Mouse (Mus musculus): ENCODE measurements around the gene Prdm1. TPM values are rescaled to one million over a fixed set of nuclear protein-coding genes. Genes with fewer than 3 reads are reported as not detected.
A peak's percentile ranks its signal among the peaks of the same experiment; 100 is the strongest.

Prdm1 gene
- total and polyA plus RNA-seq, 3 experiments = 8.9 to 29.1 (median 10.7) TPM

DNA sequence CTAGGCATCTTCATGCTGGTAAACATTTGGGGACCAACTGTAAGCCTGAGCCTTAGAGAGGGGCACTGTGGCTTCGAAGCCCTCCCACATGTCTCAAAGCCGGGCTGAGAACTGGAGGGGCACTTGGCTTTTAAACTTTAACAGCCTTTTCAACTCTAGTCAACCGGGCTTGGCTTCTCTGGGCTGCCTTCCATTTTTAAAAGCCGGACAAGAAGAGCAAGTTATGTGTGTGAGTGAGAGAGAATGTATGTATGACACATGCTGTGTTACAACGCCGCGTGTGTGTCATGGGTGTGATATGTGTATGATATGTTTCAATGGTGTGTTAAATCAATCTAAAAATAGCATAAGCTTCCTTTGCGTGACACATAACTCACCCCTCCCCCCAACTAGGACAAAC, 66.0 kb downstream of the Prdm1 start:
- Histone ChIP-seq H3K36me3 (replicated peaks) (no peaks in the 10 kb centered on the region), H3K4me3 (ENCODE audit: low read depth, low read length) (no peak overlapping the region), H3K9me3 (replicated peaks) (no peaks in the 10 kb centered on the region), H3K4me1 (ENCODE audit: insufficient read depth, low read depth, low read length) (peaks cover 22% of the 10 kb centered on the region), H3K27me3 (ENCODE audit: insufficient read depth, low read length) (no peaks in the 10 kb centered on the region)
- no peak for DNase-seq (ENCODE audit: low spot score)
- ATAC-seq (ENCODE audit: extremely low read depth, insufficient number of reproducible peaks, low FRiP score, poor library complexity, severe bottlenecking) = no peak
- TF ChIP-seq TAL1 (conservative IDR thresholded peaks at IDR 0.05; ENCODE audit: low read depth, low read length) = no peak
- TF ChIP-seq POLR2AphosphoS5 (IDR thresholded peaks at IDR 0.05; ENCODE audit: insufficient replicate concordance, low read depth, low read length) = no peak
- no peak for TF ChIP-seq GATA1 (IDR thresholded peaks at IDR 0.05; ENCODE audit: borderline replicate concordance, low read length)
- no peak for TF ChIP-seq CTCF (IDR thresholded peaks at IDR 0.05; ENCODE audit: low read depth, low read length)
- no peak for TF ChIP-seq GATA2 (IDR thresholded peaks at IDR 0.05; ENCODE audit: borderline replicate concordance, low read depth, low read length)

DNA sequence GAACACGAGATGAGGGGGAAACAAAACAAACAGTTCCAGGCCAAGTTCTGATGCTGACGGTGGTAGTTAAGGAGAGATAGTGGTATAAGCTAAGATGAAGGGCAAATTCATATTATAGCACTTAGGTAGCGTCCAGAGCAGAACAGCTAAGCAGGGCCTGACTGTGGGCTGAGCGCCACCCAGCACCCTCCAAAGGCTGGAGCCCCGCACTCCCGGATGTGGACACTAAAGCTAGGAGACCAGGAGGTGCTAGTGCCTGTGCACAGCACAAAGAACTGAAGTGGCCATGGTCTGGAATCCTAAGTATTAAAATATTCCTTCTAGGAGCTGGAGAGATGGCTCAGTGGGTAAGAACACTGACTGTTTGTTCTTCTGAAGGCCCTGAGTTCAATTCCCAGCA, 67.2 kb downstream of the Prdm1 start:
- ATAC-seq (ENCODE audit: extremely low read depth, insufficient number of reproducible peaks, low FRiP score, poor library complexity, severe bottlenecking) = no peak
- DNase-seq (ENCODE audit: low spot score) = no peak
- Histone ChIP-seq H3K27me3 (ENCODE audit: insufficient read depth, low read length) (no peaks in the 10 kb centered on the region), H3K4me3 (ENCODE audit: low read depth, low read length) (no peak overlapping the region), H3K36me3 (replicated peaks) (peaks cover 2% of the 10 kb centered on the region), H3K4me1 (ENCODE audit: insufficient read depth, low read depth, low read length) (peaks cover 30% of the 10 kb centered on the region), H3K9me3 (replicated peaks) (no peaks in the 10 kb centered on the region)
- no peak for TF ChIP-seq TAL1 (conservative IDR thresholded peaks at IDR 0.05; ENCODE audit: low read depth, low read length)
- TF ChIP-seq POLR2AphosphoS5 (IDR thresholded peaks at IDR 0.05; ENCODE audit: insufficient replicate concordance, low read depth, low read length) = no peak
- TF ChIP-seq GATA2 (IDR thresholded peaks at IDR 0.05; ENCODE audit: borderline replicate concordance, low read depth, low read length) = no peak
- TF ChIP-seq CTCF (IDR thresholded peaks at IDR 0.05; ENCODE audit: low read depth, low read length) = no peak
- no peak for TF ChIP-seq GATA1 (IDR thresholded peaks at IDR 0.05; ENCODE audit: borderline replicate concordance, low read length)

DNA sequence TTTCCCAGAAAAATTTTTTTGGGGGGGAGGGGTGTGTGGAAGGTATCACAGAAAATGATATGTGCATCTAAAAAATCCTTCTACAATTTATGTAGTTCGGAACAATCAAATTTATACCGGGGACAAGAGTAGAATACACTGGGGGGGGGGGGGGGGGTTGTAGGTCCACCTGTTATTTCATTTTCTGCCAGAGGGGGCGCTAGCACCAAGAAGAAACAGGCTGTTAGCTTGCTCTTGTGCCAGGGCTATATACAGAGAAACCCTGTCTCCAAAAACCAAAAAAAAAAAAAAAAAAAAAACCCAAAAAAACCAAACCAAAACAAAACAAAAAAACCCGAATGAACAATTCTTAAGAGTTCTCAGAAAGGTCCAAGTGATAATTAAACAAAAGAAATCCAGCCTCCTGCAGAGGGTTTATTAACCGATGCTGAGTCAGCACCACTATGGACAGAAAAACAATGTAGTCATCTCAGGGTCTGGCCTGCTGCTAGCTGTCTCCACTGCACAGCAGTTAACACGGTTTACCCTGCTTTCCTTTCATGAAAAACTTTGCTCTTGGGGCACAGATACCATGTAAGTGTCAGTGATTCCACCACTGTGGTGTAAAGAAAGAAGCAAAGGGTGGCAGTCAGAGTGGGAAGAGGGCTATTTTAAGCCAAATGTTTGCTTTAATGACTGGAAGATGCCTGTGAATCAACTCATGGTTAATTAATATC, 68.0 kb downstream of the Prdm1 start:
- Histone ChIP-seq H3K4me3 (ENCODE audit: low read depth, low read length) (no peak overlapping the region), H3K9me3 (replicated peaks) (no peaks in the 10 kb centered on the region), H3K27me3 (ENCODE audit: insufficient read depth, low read length) (no peaks in the 10 kb centered on the region), H3K4me1 (ENCODE audit: insufficient read depth, low read depth, low read length) (peaks cover 30% of the 10 kb centered on the region), H3K36me3 (replicated peaks) (peaks cover 6% of the 10 kb centered on the region)
- DNase-seq (ENCODE audit: low spot score) = no peak
- no peak for TF ChIP-seq GATA2 (IDR thresholded peaks at IDR 0.05; ENCODE audit: borderline replicate concordance, low read depth, low read length)
- TF ChIP-seq CTCF (IDR thresholded peaks at IDR 0.05; ENCODE audit: low read depth, low read length) = no peak
- no peak for ATAC-seq (ENCODE audit: extremely low read depth, insufficient number of reproducible peaks, low FRiP score, poor library complexity, severe bottlenecking)

DNA sequence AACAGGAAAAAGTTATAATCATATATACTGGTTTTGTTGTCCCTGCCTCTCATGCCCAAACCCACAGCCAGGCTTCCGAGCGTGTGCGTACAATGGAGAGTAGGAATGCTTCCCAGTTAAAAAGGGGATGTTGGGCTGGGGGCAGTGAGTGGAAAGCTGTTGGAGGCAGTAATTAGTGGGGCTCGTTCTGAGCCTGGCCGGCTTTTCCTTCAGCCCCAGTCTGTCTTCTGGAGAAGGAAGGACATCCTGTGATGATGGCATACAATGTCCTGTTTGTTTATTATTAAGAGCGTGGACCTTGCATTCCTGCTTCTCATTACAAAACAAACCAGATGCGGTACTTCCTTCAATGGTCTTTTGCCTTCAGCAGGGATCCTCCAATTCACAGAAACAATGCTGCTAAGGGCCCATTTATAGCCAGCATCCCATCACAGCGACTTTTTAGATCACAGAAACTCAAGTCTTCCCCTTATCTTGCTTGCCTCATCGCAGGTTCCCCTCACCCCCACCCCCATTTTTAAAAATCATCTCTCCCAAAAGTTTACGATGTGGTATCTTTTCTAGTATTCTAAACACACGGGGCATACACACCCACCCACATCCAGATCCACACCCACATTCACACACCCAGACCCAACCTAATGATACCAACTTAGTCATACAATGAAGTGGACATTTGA, 68.8 kb downstream of the Prdm1 start:
- no peak for ATAC-seq (ENCODE audit: extremely low read depth, insufficient number of reproducible peaks, low FRiP score, poor library complexity, severe bottlenecking)
- peaks cover 30% of the 10 kb centered on the region for H3K4me1 ChIP-seq (ENCODE audit: insufficient read depth, low read depth, low read length)
- H3K4me3 ChIP-seq (ENCODE audit: low read depth, low read length) = peak overlapping the region; percentile 49; the same call in 1 of the 2 replicates
- no peaks in the 10 kb centered on the region for H3K27me3 ChIP-seq (ENCODE audit: insufficient read depth, low read length)
- peaks cover 6% of the 10 kb centered on the region for H3K36me3 ChIP-seq (replicated peaks)
- TF ChIP-seq GATA2 (IDR thresholded peaks at IDR 0.05; ENCODE audit: borderline replicate concordance, low read depth, low read length) = no peak
- TF ChIP-seq TAL1 (conservative IDR thresholded peaks at IDR 0.05; ENCODE audit: low read depth, low read length) = no peak
- TF ChIP-seq GATA1 (IDR thresholded peaks at IDR 0.05; ENCODE audit: borderline replicate concordance, low read length) = no peak
- no peak for TF ChIP-seq POLR2AphosphoS5 (IDR thresholded peaks at IDR 0.05; ENCODE audit: insufficient replicate concordance, low read depth, low read length)
- no peak for TF ChIP-seq CTCF (IDR thresholded peaks at IDR 0.05; ENCODE audit: low read depth, low read length)
- no peaks in the 10 kb centered on the region for H3K9me3 ChIP-seq (replicated peaks)
- DNase-seq (ENCODE audit: low spot score) = no peak

DNA sequence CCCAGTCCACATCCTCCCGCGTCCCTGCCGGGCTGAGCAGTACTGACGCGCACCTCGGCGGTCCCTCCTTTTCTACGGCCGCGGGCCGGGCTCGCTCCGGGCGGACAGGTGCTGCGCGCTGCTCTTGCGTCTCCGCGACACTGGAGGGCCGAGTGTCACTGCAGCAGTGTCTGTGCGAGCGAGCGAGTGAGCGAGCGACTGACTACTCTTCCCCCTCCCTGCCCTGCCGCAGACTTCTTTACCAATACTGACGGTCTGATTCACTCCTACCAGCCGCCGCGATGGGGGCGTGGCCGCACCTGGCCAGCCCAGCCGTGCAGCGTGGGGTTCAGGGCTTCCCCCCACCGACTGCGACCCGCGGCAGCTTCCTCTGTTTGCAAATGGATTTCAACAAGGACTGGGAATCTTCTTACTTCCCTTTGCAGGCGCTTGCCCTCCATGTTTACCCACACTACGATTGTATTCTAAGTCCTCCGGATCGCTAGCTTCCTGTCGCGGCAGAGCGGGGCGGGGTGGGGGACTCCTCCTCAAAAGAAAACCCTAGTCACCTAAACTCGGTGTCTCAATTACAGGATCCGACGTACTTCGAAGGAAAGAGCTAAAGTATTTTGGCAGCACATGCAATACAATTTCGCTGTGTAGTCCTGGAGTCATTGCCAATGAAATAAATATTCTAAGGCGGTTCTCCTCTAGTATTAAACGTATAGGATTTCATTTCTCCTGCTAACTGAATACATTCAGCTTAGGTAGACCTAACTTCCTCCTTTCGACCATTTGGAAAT, 69.6 kb downstream of the Prdm1 start:
- TF ChIP-seq POLR2AphosphoS5 (IDR thresholded peaks at IDR 0.05; ENCODE audit: insufficient replicate concordance, low read depth, low read length) (no peak), GATA1 (IDR thresholded peaks at IDR 0.05; ENCODE audit: borderline replicate concordance, low read length) (no peak), GATA2 (IDR thresholded peaks at IDR 0.05; ENCODE audit: borderline replicate concordance, low read depth, low read length) (no peak), TAL1 (conservative IDR thresholded peaks at IDR 0.05; ENCODE audit: low read depth, low read length) (no peak), CTCF (IDR thresholded peaks at IDR 0.05; ENCODE audit: low read depth, low read length) (no peak)

More for the DNA sequence above, 69.6 kb downstream of the Prdm1 start:
- Histone ChIP-seq H3K4me1 (ENCODE audit: insufficient read depth, low read depth, low read length) (peaks cover 26% of the 10 kb centered on the region), H3K9me3 (replicated peaks) (no peaks in the 10 kb centered on the region), H3K27me3 (ENCODE audit: insufficient read depth, low read length) (no peaks in the 10 kb centered on the region), H3K36me3 (replicated peaks) (peaks cover 7% of the 10 kb centered on the region), H3K4me3 (ENCODE audit: low read depth, low read length) (peak overlapping the region; percentile 72)
- ATAC-seq (ENCODE audit: extremely low read depth, insufficient number of reproducible peaks, low FRiP score, poor library complexity, severe bottlenecking) (peak; percentile 81), DNase-seq (ENCODE audit: low spot score) (peak; percentile 57)
